In the genomic region with DNA sequence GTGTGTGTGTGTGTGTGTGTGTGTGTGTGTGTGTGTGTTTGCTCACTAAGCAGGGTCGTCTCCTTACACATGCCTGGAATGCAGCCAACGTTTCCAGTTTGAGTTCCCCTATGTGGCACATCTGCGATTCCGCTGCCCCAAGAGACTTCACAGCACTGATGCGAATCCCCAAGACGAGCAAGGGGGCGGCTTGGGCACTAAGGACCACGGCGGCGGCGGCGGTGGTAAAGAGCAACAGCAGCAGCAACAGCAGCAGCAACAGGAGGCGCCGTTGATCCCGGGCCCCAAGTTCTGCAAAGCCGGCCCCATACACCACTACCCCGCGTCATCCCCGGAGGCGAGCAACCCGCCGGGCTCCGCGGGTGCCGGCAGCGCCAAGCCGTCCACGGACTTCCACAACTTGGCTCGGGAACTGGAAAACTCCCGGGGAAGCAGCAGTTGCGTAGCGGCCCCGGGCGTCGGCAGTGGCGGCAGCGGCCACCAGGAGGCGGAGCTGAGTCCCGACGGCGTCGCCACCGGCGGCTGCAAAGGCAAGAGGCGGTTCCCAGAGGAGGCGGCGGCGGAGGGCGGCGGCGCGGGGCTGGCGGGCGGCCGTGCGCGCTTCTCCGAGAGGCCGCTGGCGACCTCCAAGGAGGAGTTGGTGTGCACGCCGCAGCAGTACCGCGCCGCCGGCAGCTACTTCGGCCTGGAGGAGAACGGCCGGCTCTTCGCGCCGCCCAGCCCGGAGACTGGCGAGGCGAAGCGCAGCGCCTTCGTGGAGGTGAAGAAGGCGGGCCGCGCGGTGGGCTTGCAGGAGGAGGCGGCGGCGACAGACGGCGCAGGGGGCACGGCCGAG, we compare ENCODE assay signal across 8 mouse cellular contexts. TPM values are rescaled to one million over a fixed set of nuclear protein-coding genes. Genes with fewer than 3 reads are reported as not detected.
DNase-seq lines count a peak whose midpoint lies in the region; ATAC-seq and TF ChIP-seq lines count a peak whose summit lies in the region.

No protein-coding gene starts in this region.

- ATAC-seq in embryonic facial prominence, embryonic 15.5 days (ENCODE audit: insufficient number of reproducible peaks, low FRiP score, low TSS enrichment, low read depth) = peak; percentile 61
- ATAC-seq in heart, embryonic 13.5 days (ENCODE audit: extremely low read depth, insufficient number of reproducible peaks, low FRiP score, low TSS enrichment) = peak; percentile 35; the same call in 1 of the 2 replicates
- peak; percentile 79 for ATAC-seq in kidney, embryonic 16.5 days (ENCODE audit: low FRiP score, low TSS enrichment)
- ATAC-seq in liver, embryonic 15.5 days (ENCODE audit: insufficient read depth) = 0 out of 2 replicates have a peak, but pooled peaks have one; percentile 25
- ATAC-seq in neural tube, embryonic 12.5 days (ENCODE audit: low FRiP score, low read depth) = peak; percentile 33
- ATAC-seq in stomach, embryonic 16.5 days (ENCODE audit: insufficient read depth, low FRiP score) = peak; percentile 76

- under 1% methylated on average over 87 of the region's 89 CpGs for WGBS in embryonic facial prominence, embryonic 15.5 days
- under 1% methylated on average over 84 of the region's 89 CpGs for WGBS in heart, embryonic 13.5 days
- WGBS in kidney, embryonic 16.5 days = under 1% methylated on average over 70 of the region's 89 CpGs
- under 1% methylated on average over 89 of the region's 89 CpGs for WGBS in liver, embryonic 15.5 days (ENCODE audit: insufficient replicate concordance)
- under 1% methylated on average over 86 of the region's 89 CpGs for WGBS in neural tube, embryonic 12.5 days
- WGBS in stomach, embryonic 16.5 days = under 1% methylated on average over 86 of the region's 89 CpGs

- peaks cover 46% of the 10 kb centered on the region for H3K4me1 ChIP-seq in embryonic facial prominence, embryonic 15.5 days
- peaks cover 43% of the 10 kb centered on the region for H3K4me1 ChIP-seq in heart, embryonic 13.5 days
- peaks cover 28% of the 10 kb centered on the region for H3K4me1 ChIP-seq in kidney, embryonic 16.5 days (ENCODE audit: insufficient read depth, low read length)
- H3K4me1 ChIP-seq in liver, embryonic 15.5 days (replicated peaks) = peaks cover 11% of the 10 kb centered on the region; the same call in 1 of the 2 replicates
- H3K4me1 ChIP-seq in neural tube, embryonic 12.5 days = peaks cover 41% of the 10 kb centered on the region
- H3K4me1 ChIP-seq in stomach, embryonic 16.5 days (ENCODE audit: control insufficient read depth, insufficient read depth, low read length) = peaks cover 19% of the 10 kb centered on the region

- H3K27me3 ChIP-seq in embryonic facial prominence, embryonic 15.5 days = peaks cover 94% of the 10 kb centered on the region
- peaks cover 97% of the 10 kb centered on the region for H3K27me3 ChIP-seq in heart, embryonic 13.5 days (replicated peaks)
- H3K27me3 ChIP-seq in kidney, embryonic 16.5 days (ENCODE audit: insufficient read depth, low read length) = peaks cover 94% of the 10 kb centered on the region
- H3K27me3 ChIP-seq in liver, embryonic 15.5 days = peaks cover 100% of the 10 kb centered on the region
- H3K27me3 ChIP-seq in neural tube, embryonic 12.5 days (replicated peaks) = peaks cover 53% of the 10 kb centered on the region
- peaks cover 80% of the 10 kb centered on the region for H3K27me3 ChIP-seq in stomach, embryonic 16.5 days (ENCODE audit: control insufficient read depth, insufficient read depth, low read length)

- peak; percentile 87 for TF ChIP-seq CTCF in layer of hippocampus, adult 2 months (conservative IDR thresholded peaks at IDR 0.05)

- peak in 1 of 2 experiments; percentile 82 for DNase-seq in layer of hippocampus, adult 2 months (ENCODE audit: low spot score in 2 of 2)
- DNase-seq in layer of hippocampus, adult 9-10 months (ENCODE audit: low spot score) = no peak

- H3K4me2 ChIP-seq in embryonic facial prominence, embryonic 15.5 days (replicated peaks) = peak overlapping the region; percentile 95
- H3K4me2 ChIP-seq in heart, embryonic 13.5 days = peak overlapping the region; percentile 93
- peak overlapping the region; percentile 95 for H3K4me2 ChIP-seq in kidney, embryonic 16.5 days (replicated peaks; ENCODE audit: low read depth, low read length)
- H3K4me2 ChIP-seq in liver, embryonic 15.5 days = peak overlapping the region; percentile 73
- H3K4me2 ChIP-seq in neural tube, embryonic 12.5 days (replicated peaks) = peak overlapping the region; percentile 99
- H3K4me2 ChIP-seq in stomach, embryonic 16.5 days (ENCODE audit: low read depth, low read length) = peak overlapping the region; percentile 96

- no peaks in the 10 kb centered on the region for H3K9me3 ChIP-seq in embryonic facial prominence, embryonic 15.5 days (replicated peaks)
- H3K9me3 ChIP-seq in heart, embryonic 13.5 days = no peaks in the 10 kb centered on the region
- no peaks in the 10 kb centered on the region for H3K9me3 ChIP-seq in kidney, embryonic 16.5 days (ENCODE audit: low read length)
- no peaks in the 10 kb centered on the region for H3K9me3 ChIP-seq in liver, embryonic 15.5 days (replicated peaks)
- no peaks in the 10 kb centered on the region for H3K9me3 ChIP-seq in neural tube, embryonic 12.5 days
- H3K9me3 ChIP-seq in stomach, embryonic 16.5 days (replicated peaks; ENCODE audit: control insufficient read depth, low read length) = no peaks in the 10 kb centered on the region

- H3K36me3 ChIP-seq in embryonic facial prominence, embryonic 15.5 days = no peaks in the 10 kb centered on the region
- no peaks in the 10 kb centered on the region for H3K36me3 ChIP-seq in heart, embryonic 13.5 days
- no peaks in the 10 kb centered on the region for H3K36me3 ChIP-seq in kidney, embryonic 16.5 days (ENCODE audit: insufficient read depth, low read length)
- H3K36me3 ChIP-seq in liver, embryonic 15.5 days (replicated peaks) = no peaks in the 10 kb centered on the region
- H3K36me3 ChIP-seq in neural tube, embryonic 12.5 days = no peaks in the 10 kb centered on the region
- no peaks in the 10 kb centered on the region for H3K36me3 ChIP-seq in stomach, embryonic 16.5 days (ENCODE audit: control insufficient read depth, insufficient read depth, low read length)

- peak overlapping the region; percentile 85 for H3K27ac ChIP-seq in layer of hippocampus, adult 2 months
- no peak overlapping the region for H3K27ac ChIP-seq in embryonic facial prominence, embryonic 15.5 days (replicated peaks)
- no peak overlapping the region for H3K27ac ChIP-seq in heart, embryonic 13.5 days (replicated peaks)
- H3K27ac ChIP-seq in kidney, embryonic 16.5 days (ENCODE audit: low read length) = no peak overlapping the region
- H3K27ac ChIP-seq in liver, embryonic 15.5 days (replicated peaks) = no peak overlapping the region
- H3K27ac ChIP-seq in neural tube, embryonic 12.5 days = peak overlapping the region; percentile 53; the same call in 1 of the 2 replicates
- no peak overlapping the region for H3K27ac ChIP-seq in stomach, embryonic 16.5 days (ENCODE audit: low read length)

- peak overlapping the region; percentile 62 for H3K4me3 ChIP-seq in layer of hippocampus, adult 2 months
- H3K4me3 ChIP-seq in embryonic facial prominence, embryonic 15.5 days (replicated peaks) = peak overlapping the region; percentile 55
- H3K4me3 ChIP-seq in heart, embryonic 13.5 days = peak overlapping the region; percentile 57
- H3K4me3 ChIP-seq in kidney, embryonic 16.5 days (ENCODE audit: low read length) = peak overlapping the region; percentile 59
- peak overlapping the region; percentile 48 for H3K4me3 ChIP-seq in liver, embryonic 15.5 days (replicated peaks)
- peak overlapping the region; percentile 62 for H3K4me3 ChIP-seq in neural tube, embryonic 12.5 days
- peak overlapping the region; percentile 57 for H3K4me3 ChIP-seq in stomach, embryonic 16.5 days (replicated peaks; ENCODE audit: low read length)

- no peak overlapping the region for H3K9ac ChIP-seq in embryonic facial prominence, embryonic 15.5 days
- peak overlapping the region; percentile 74 for H3K9ac ChIP-seq in heart, embryonic 13.5 days
- H3K9ac ChIP-seq in kidney, embryonic 16.5 days (replicated peaks; ENCODE audit: low read length) = peak overlapping the region; percentile 59
- H3K9ac ChIP-seq in liver, embryonic 15.5 days = no peak overlapping the region
- H3K9ac ChIP-seq in neural tube, embryonic 12.5 days = peak overlapping the region; percentile 79
- H3K9ac ChIP-seq in stomach, embryonic 16.5 days (ENCODE audit: low read length) = peak overlapping the region; percentile 68

RNA-seq across cellular contexts. Expression of gene Prdm8, which starts 18.2 kb away (rescaled TPM):
- 10 to 100 TPM; 97.2 to 98.1 TPM for total RNA-seq in layer of hippocampus, adult 2 months (2021)
- 0.18 and 0.19 TPM in 2 replicates for polyA plus RNA-seq in embryonic facial prominence, embryonic 15.5 days (2015; fragmentation: Nextera tagmentation; extraction: Ambion mirVana)
- 0.05 and 0.08 TPM in 2 replicates for polyA plus RNA-seq in heart, embryonic 13.5 days (2015; fragmentation: Nextera tagmentation; extraction: Ambion mirVana)
- 0.04 TPM in 1 of 2 replicates, not detected in the other for polyA plus RNA-seq in kidney, embryonic 16.5 days (2015; fragmentation: Nextera tagmentation; extraction: Ambion mirVana)
- polyA plus RNA-seq in liver, embryonic 15.5 days (2015; fragmentation: Nextera tagmentation; extraction: Ambion mirVana) = not detected in 2 replicates
- polyA plus RNA-seq in neural tube, embryonic 12.5 days (2016; fragmentation: Nextera tagmentation; extraction: Ambion mirVana) = 5.2 and 6.0 TPM in 2 replicates
- polyA plus RNA-seq in stomach, embryonic 16.5 days (2015; fragmentation: Nextera tagmentation; extraction: Ambion mirVana) = 0.06 TPM in 1 of 2 replicates, not detected in the other

Comparison
In these comparisons a context has a peak if more than half of its experiments do, and no peak if none do; other contexts are left out.
1. H3K27ac ChIP-seq: peak in layer of hippocampus, adult 2 months (single experiment) and neural tube, embryonic 12.5 days (single experiment); none in embryonic facial prominence, embryonic 15.5 days (single experiment), heart, embryonic 13.5 days (single experiment), kidney, embryonic 16.5 days (single experiment), liver, embryonic 15.5 days (single experiment) and stomach, embryonic 16.5 days (single experiment).
2. ATAC-seq: peak in every context shown above with its lines; median percentile 79 in kidney, embryonic 16.5 days; 76 in stomach, embryonic 16.5 days; 61 in embryonic facial prominence, embryonic 15.5 days; 35 in heart, embryonic 13.5 days; 33 in neural tube, embryonic 12.5 days; 25 in liver, embryonic 15.5 days.
3. H3K9ac ChIP-seq: peak in heart, embryonic 13.5 days (single experiment), kidney, embryonic 16.5 days (single experiment), neural tube, embryonic 12.5 days (single experiment) and stomach, embryonic 16.5 days (single experiment); none in embryonic facial prominence, embryonic 15.5 days (single experiment) and liver, embryonic 15.5 days (single experiment).
4. Peak in every context shown above with its lines, with median percentiles within 50 percentile points of each other: H3K4me3 ChIP-seq and H3K4me2 ChIP-seq.